Mouse (Mus musculus) hindbrain, embryonic 14.5 days (tissue): ENCODE data around the gene Tas1r1. TPM values are rescaled to one million over a fixed set of nuclear protein-coding genes. Genes with fewer than 3 reads are reported as not detected.

Experiments used
- ATAC-seq: fragments of 200-750 bp; cut with Nextera tagmentation; 2 replicates; pipeline ENCODE4 v1.8.0; 2017; ENCODE audit warnings: moderate number of reproducible peaks, mild to moderate bottlenecking, moderate TSS enrichment, moderate library complexity; ENCODE audit not compliant: low FRiP score
- DNase-seq: peaks from one replicate; pipeline ENCODE4 v3.0.0-alpha.2; 2015; ENCODE audit warnings: low spot score
- H3K27ac ChIP-seq: fragments of 300-500 bp; sonication (generic); 2 replicates; pipeline ENCODE4 v1.5.1; 2014; ENCODE audit warnings: mild to moderate bottlenecking, moderate library complexity
- H3K27me3 ChIP-seq: fragments of 300-500 bp; sonication (generic); 2 replicates; pipeline ENCODE4 v1.6.1; 2014; ENCODE audit warnings: mild to moderate bottlenecking, low read length, mixed read lengths; ENCODE audit not compliant: control insufficient read depth, insufficient read depth
- H3K36me3 ChIP-seq: fragments of 300-500 bp; sonication (generic); replicated peaks from 2 replicates; pipeline ENCODE4 v1.6.1; 2014; ENCODE audit not compliant: control insufficient read depth, insufficient read depth
- H3K4me1 ChIP-seq: fragments of 300-500 bp; sonication (generic); replicated peaks from 2 replicates; pipeline ENCODE4 v1.6.1; 2014; ENCODE audit warnings: antibody characterized with exemption, low read length, mixed read lengths; ENCODE audit not compliant: control insufficient read depth, insufficient read depth
- H3K4me2 ChIP-seq: fragments of 300-500 bp; sonication (generic); replicated peaks from 2 replicates; pipeline ENCODE4 v1.6.1; 2014; ENCODE audit warnings: mild to moderate bottlenecking, moderate library complexity
- H3K4me3 ChIP-seq: fragments of 300-500 bp; sonication (generic); replicated peaks from 2 replicates; pipeline ENCODE4 v1.5.1; 2014; ENCODE audit warnings: mild to moderate bottlenecking, low read length
- H3K9ac ChIP-seq: fragments of 300-500 bp; sonication (generic); 2 replicates; pipeline ENCODE4 v1.6.1; 2014
- H3K9me3 ChIP-seq: fragments of 300-500 bp; sonication (generic); 2 replicates; pipeline ENCODE4 v1.6.1; 2016; ENCODE audit warnings: low read length; ENCODE audit not compliant: control insufficient read depth
- WGBS: fragments of 180-500 bp; shearing (Covaris S2); extraction: QIAGEN DNeasy Blood & Tissue Kit; methylation state at CpG from one replicate; pipeline ENCODE4 v1.1.7; 2014; 5-methylcytosine and 5-hydroxymethylcytosine counted together
- polyA plus RNA-seq: library from polyadenylated mRNA; unstranded; fragments of >200 nt; fragmentation: Nextera tagmentation; extraction: Ambion mirVana; gene quantifications from 2 replicates; pipeline ENCODE4 v1.2.1, GENCODE M21; 2014

Tas1r1 gene
- polyA plus RNA-seq, 1 experiment from 2014 or later = 1.0 TPM

DNA sequence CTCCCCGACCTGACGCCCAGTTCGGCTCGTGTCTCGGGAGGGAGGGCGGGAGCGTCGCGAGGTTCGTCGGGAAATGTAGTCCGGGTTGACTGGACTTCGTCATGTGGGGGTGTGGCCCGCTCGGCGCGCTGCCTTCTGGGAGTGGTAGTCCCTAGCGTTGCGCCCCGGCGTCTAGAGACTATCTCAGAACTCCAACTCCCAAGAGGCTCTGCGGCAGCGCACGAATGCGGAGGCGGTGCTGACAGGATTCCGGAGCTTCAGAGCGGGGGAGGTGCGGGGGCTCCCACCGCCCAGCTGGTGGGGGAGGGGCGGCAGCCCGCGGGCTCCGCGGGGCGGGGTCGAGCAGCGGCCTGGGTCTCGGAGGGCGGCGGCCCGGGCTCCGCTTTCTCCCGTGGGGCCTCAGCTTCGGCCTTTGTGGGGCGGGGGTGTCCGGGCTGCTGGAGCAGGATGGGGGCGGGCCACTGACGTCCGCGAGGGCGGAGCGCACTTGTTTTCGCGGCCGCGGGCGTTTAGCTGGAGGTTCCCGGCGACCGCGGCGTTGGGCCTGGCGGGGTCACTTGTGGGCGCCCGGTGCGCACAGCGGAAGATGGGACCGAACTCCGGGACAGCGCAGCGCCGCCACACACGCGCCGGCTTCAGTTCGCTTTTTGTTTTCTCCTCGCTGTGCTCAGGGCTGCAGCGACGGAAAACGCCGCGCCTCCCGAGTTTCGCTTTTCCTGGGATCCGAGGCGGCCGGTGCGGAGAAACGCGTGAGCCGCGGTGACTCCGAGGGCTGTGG lies 42.0 kb downstream of the Tas1r1 start, which contains the start of gene Phf13:
Gene Phf13, minus strand, starts transcription at position 86 of the 778 bp plus-strand sequence.
- ATAC-seq = peak; percentile 97
- H3K9ac ChIP-seq = peak within 1 kb of the TSS; percentile 88

DNA sequence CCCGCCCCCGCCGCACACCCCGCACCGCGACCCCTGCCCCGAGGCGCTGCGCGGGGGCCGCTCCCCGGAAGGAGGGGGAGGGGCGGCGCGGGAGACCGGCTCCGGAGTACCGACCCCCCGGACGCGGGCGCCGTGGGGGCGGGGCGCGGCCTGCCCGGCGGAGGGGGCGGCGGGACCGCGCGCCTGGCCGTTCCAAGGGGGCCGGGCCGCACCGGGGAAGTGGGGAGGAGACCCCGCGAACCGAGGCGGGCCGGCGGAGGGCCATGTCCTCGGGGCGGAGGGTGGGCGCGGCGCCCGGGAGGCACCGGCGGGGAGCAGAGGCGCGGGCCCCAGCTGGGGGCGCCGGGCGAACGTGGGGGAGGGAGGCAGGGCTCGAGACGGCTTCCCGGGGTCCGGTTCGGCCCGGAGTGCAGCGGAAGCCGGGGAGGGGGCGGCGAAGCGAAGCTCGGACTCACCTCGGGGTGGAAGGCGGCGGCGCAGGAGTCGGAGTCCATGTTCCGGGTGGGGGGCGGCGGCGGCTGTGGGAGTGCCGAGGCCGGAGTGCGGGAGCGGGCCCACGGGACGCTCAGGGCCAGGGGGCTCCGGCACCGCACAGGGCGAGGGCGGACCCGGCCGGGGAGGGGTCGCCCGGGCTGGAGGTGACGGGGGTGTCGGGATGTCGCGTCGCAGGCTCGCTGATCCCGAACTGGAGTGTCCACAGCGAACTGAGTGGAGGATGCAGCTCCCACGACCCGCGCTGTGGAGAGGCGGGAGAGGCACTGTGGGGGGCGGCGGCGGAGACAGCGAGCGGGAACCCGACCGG lies 42.8 kb downstream of the Tas1r1 start:
- Histone ChIP-seq H3K9me3 (no peaks in the 10 kb centered on the region), H3K36me3 (peaks cover 31% of the 10 kb centered on the region), H3K9ac (peak overlapping the region; percentile 88), H3K4me1 (peaks cover 18% of the 10 kb centered on the region), H3K27ac (peak overlapping the region; percentile 76; the same call in 1 of the 2 replicates), H3K4me2 (peak overlapping the region; percentile 91), H3K4me3 (peak overlapping the region; percentile 99), H3K27me3 (no peaks in the 10 kb centered on the region)
- DNase-seq (no peak), ATAC-seq (no peak; the same call in 1 of the 2 replicates)
- WGBS = under 1% methylated on average over 66 of the region's 111 CpGs

More for the DNA sequence above, 42.0 kb downstream of the Tas1r1 start, which contains the start of gene Phf13:
- Histone ChIP-seq H3K4me1 (peaks cover 18% of the 10 kb centered on the region), H3K9me3 (no peaks in the 10 kb centered on the region), H3K4me3 (peak within 1 kb of the TSS; percentile 99), H3K27me3 (no peaks in the 10 kb centered on the region), H3K27ac (peak within 1 kb of the TSS; percentile 87), H3K36me3 (peaks cover 23% of the 10 kb centered on the region), H3K4me2 (peak within 1 kb of the TSS; percentile 91)
- WGBS = under 1% methylated on average over 83 of the region's 94 CpGs
- peak; percentile 99 for DNase-seq

DNA sequence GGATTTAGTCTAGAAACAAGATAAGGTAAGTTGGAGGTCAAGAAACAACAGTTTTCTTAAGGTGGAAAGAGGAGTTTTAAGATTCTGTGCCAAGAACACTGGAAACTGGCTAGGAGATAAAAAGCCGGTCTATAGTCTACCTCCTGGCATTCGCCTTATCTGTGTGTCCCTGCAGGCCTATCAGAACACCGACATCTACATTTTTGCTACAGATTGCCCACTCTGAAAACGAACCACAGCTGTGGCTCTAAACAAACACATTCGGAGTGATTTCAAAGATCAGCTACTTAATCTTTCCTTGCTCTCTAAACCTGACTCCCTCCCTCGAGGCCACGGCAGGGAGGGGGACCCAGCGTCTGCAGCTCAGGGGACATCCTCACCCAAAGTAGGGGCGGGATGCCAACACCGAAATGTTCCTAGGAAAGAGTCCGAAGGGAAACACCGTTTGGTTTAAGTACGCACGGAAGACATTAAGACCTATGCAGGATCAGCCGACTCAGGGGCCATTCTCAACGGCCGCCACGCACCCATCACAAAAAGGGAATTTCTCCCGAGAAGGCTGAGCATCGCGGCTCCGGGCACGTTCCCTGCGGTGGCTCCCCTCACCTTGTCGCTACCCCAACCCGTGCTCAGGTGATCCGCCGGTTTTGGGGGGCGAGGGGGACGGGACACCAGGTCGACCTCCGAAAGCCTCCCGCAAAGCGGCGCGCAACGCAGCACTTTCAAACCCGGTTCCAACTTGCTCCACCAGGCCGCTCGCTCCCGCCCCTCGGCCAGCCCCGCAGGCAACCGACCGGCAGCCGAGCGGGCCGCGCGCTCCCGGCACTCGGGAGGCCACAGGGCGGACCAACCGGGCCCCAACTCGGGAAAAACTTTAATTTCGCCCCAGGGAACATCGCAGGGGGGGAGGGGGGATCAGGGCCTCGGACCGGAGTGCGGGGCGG lies 43.9 kb downstream of the Tas1r1 start:
- Histone ChIP-seq H3K4me1 (peaks cover 18% of the 10 kb centered on the region), H3K4me3 (peak overlapping the region; percentile 99), H3K27me3 (no peaks in the 10 kb centered on the region), H3K9me3 (no peaks in the 10 kb centered on the region), H3K4me2 (peak overlapping the region; percentile 91), H3K27ac (0 out of 2 replicates have a peak overlapping the region, but pooled peaks have one; percentile 76), H3K9ac (peak overlapping the region; percentile 88), H3K36me3 (peaks cover 42% of the 10 kb centered on the region)
- WGBS = 2% methylated on average over 60 of the region's 61 CpGs
- DNase-seq (no peak), ATAC-seq (no peak)

DNA sequence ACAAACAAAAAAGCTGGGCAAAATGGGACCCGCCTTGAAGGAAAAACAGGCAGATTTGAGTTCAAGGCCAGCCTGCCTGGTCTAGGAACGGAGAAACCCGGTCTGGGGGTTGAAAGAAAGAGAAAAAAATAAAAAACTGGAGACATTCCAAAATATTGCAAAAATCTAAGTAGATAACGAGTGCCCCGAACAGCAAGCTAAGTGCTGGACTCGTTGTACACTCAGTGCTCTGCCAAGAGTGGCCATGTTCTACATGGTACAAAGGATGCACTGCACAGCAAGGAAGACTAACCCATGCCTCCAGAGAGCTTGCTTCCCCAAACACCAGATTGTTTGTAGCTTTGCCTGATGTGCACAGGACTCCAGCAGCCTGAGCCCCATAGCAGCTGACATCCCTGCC lies 45.3 kb downstream of the Tas1r1 start:
- no peak for ATAC-seq
- no peak for DNase-seq
- Histone ChIP-seq H3K4me1 (peaks cover 22% of the 10 kb centered on the region), H3K9me3 (no peaks in the 10 kb centered on the region), H3K36me3 (peaks cover 42% of the 10 kb centered on the region), H3K4me2 (no peak overlapping the region), H3K27ac (no peak overlapping the region), H3K9ac (no peak overlapping the region), H3K4me3 (no peak overlapping the region), H3K27me3 (no peaks in the 10 kb centered on the region)
- WGBS = 88% methylated on average over 6 of the region's 6 CpGs

DNA sequence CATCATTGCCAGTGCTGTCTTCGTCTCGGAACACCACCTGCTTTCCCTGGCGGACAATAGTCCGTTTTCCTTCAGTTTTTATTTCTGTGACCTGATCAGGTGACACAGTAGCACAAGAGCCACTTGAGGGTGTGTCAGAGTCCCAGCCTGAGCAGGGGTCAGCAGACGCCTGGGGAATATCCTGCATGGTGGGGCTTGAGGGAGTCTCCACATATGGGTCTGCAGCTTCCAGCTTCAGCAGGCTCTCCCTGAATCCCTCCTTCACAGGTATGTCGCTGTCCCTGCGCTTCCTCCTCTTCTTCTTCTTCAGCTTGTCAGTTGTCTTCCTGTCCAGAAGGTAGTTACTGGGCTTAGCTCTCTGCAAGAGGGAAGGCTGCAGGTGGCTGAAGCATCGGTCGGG lies 46.3 kb downstream of the Tas1r1 start:
- no peak overlapping the region for H3K4me2 ChIP-seq
- WGBS = 97% methylated on average over 9 of the region's 9 CpGs
- DNase-seq = no peak
- H3K4me3 ChIP-seq = no peak overlapping the region
- no peak overlapping the region for H3K9ac ChIP-seq
- no peaks in the 10 kb centered on the region for H3K27me3 ChIP-seq
- H3K36me3 ChIP-seq = peaks cover 42% of the 10 kb centered on the region
- H3K27ac ChIP-seq = no peak overlapping the region
- H3K4me1 ChIP-seq = peaks cover 20% of the 10 kb centered on the region
- no peaks in the 10 kb centered on the region for H3K9me3 ChIP-seq
- ATAC-seq = no peak

DNA sequence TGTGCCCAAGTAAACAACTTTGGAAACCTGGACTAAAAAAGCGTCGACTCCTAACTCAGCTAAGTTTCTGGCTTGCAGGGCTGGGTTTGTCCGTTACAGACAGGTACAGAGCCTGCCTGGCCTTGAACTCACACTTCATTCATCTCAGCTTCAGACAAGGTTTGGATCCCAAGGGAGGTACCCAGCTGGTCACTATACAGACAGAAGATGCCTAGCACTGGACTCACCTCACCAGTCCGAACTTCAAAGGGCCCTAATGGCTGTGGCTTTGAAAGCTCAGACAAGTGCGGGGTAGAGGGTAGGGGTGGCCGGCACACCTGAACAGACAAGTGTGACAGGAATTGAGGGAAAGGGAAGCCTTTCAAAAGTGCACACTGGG lies 49.3 kb downstream of the Tas1r1 start:
- DNase-seq (no peak), ATAC-seq (0 out of 2 replicates have a peak, but pooled peaks have one; percentile 12)
- Histone ChIP-seq H3K4me2 (peak overlapping the region; percentile 90), H3K4me3 (peak overlapping the region; percentile 86), H3K27me3 (no peaks in the 10 kb centered on the region), H3K27ac (no peak overlapping the region), H3K9me3 (no peaks in the 10 kb centered on the region), H3K4me1 (peaks cover 14% of the 10 kb centered on the region), H3K36me3 (peaks cover 43% of the 10 kb centered on the region), H3K9ac (peak overlapping the region; percentile 95)
- WGBS = 31% methylated on average over 6 of the region's 6 CpGs

DNA sequence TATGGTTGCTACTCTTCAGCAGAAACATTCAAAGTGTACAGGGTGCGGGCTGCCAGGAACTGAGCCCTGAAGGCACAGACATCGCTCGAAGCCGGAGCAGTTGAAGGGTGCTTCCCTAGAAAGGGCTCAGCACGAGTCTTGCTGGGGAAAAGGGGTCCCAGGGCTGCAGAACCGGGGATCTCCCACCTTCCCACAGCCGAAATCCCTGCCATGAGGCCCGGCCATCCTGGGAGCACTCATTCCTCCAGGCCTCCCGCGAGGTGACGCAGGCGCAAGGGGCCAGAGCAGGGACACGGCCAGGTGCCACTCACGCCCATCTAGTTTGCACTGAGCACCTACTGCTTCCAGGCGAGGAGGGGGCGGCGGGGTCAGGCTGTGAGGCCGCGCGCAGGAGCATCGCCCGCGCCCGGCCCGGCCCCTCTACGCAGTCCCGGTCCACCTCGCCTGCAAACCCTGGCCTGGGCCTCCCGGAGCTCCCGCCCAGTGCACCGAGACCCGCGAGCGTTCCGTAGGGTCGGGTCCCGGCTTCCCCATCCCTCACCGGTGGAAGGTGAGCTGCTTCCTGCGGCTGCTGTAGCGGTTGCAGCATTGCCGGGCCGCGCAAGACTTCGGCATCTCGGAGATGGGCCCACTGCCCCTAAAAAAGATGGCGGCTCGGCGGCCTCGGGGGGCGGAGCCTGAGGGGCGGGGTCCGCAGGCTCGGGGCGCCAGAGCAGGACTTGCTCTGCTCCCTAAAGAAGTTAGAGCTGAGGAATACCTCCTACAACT lies 49.8 kb downstream of the Tas1r1 start, which contains the start of gene Thap3:
Gene Thap3, minus strand, starts transcription at position 656 of the 768 bp plus-strand sequence.
- Histone ChIP-seq H3K4me2 (peak within 1 kb of the TSS; percentile 90), H3K9me3 (no peaks in the 10 kb centered on the region), H3K4me1 (peaks cover 8% of the 10 kb centered on the region; the same call in 1 of the 2 replicates), H3K9ac (peak within 1 kb of the TSS; percentile 95), H3K36me3 (peaks cover 45% of the 10 kb centered on the region), H3K4me3 (peak within 1 kb of the TSS; percentile 86), H3K27ac (peak within 1 kb of the TSS; percentile 83), H3K27me3 (no peaks in the 10 kb centered on the region)
- DNase-seq (peak; percentile 77), ATAC-seq (peak; percentile 81)
- under 1% methylated on average over 54 of the region's 54 CpGs for WGBS

DNA sequence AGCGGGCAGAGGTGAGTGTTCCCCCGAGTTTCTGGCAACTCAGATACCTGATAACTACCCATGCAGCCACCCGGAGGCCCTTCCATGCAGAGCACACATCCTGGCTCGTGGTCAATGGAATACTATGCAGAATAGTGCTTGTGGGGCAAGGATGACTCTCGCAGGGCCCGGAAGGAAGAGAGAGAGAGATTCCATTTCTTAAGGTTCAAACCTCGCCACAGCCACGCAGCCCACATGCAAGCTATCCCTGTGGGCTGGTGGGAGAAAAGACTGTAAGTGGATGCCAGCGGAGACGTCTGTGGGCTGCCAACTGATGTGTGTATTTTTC lies 50.4 kb downstream of the Tas1r1 start:
- no peaks in the 10 kb centered on the region for H3K9me3 ChIP-seq
- no peak for ATAC-seq
- DNase-seq = no peak
- peaks cover 47% of the 10 kb centered on the region for H3K36me3 ChIP-seq
- 26% methylated on average over 10 of the region's 10 CpGs for WGBS
- H3K27ac ChIP-seq = peak overlapping the region; percentile 83
- peak overlapping the region; percentile 90 for H3K4me2 ChIP-seq
- no peaks in the 10 kb centered on the region for H3K27me3 ChIP-seq
- peak overlapping the region; percentile 95 for H3K9ac ChIP-seq
- H3K4me1 ChIP-seq = peaks cover 8% of the 10 kb centered on the region; the same call in 1 of the 2 replicates
- peak overlapping the region; percentile 86 for H3K4me3 ChIP-seq
